8 mouse cellular contexts compared by ENCODE assay signal in the genomic region with DNA sequence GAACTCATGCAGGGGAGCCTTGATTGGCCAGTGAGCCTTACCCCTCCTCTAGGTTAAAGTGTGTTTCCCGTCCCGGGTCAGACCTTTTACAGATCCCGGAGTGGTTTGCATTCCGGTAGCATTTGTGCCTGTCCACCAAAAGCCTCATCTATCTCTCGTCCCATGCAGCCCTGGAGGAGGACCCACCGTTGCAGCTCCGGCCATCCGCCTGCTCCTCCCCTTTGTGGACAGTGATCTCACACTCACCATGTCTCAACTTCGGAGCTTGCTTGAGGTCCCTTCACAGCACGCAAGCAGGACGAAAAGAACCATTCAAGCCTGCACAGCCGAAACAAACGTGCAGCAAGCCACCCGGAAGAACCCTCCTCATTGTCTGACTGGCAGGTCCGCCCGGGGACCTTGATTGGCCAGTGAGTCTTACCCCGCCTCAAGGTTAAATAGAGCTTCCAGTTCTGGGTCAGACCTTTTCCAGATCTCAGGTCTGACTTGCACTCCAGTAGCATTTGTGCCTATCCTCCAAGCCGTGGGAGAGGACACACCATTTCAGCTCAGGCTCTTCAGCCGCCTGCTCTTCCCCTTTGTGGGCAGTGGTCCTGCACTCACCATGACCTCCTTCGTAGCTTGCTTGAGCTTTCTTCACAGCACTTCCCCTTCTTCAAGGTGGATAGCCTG.
DNase-seq lines count a peak whose midpoint lies in the region; ATAC-seq and TF ChIP-seq lines count a peak whose summit lies in the region.

No protein-coding gene starts in this region.

- 1% methylated on average over 20 of the region's 20 CpGs for WGBS in heart, embryonic 12.5 days
- 2% methylated on average over 20 of the region's 20 CpGs for WGBS in kidney, postnatal 0 days
- under 1% methylated on average over 20 of the region's 20 CpGs for WGBS in liver, embryonic 11.5 days
- WGBS in stomach, embryonic 14.5 days = 1% methylated on average over 20 of the region's 20 CpGs

- H3K9me3 ChIP-seq in heart, embryonic 12.5 days (replicated peaks) = no peaks in the 10 kb centered on the region
- no peaks in the 10 kb centered on the region for H3K9me3 ChIP-seq in kidney, postnatal 0 days (replicated peaks; ENCODE audit: low read length)
- H3K9me3 ChIP-seq in liver, embryonic 11.5 days (ENCODE audit: control insufficient read depth, low read length) = no peaks in the 10 kb centered on the region
- no peaks in the 10 kb centered on the region; the same call in 1 of the 2 replicates for H3K9me3 ChIP-seq in stomach, embryonic 14.5 days (ENCODE audit: control insufficient read depth, low read depth, low read length)

- TF ChIP-seq CTCF in kidney, postnatal 0 days (IDR thresholded peaks at IDR 0.05; ENCODE audit: low read depth) = no peak

- peaks cover 5% of the 10 kb centered on the region for H3K4me1 ChIP-seq in heart, embryonic 12.5 days (replicated peaks)
- H3K4me1 ChIP-seq in kidney, postnatal 0 days (replicated peaks; ENCODE audit: insufficient read depth, low read length) = no peaks in the 10 kb centered on the region
- no peaks in the 10 kb centered on the region for H3K4me1 ChIP-seq in liver, embryonic 11.5 days (replicated peaks; ENCODE audit: control insufficient read depth, insufficient read depth, low read length)
- H3K4me1 ChIP-seq in stomach, embryonic 14.5 days (ENCODE audit: control insufficient read depth, insufficient read depth, low read length) = peaks cover 4% of the 10 kb centered on the region; the same call in 1 of the 2 replicates

- peak overlapping the region; percentile 78 for H3K27ac ChIP-seq in heart, embryonic 12.5 days (ENCODE audit: poor library complexity, severe bottlenecking)
- peak overlapping the region; percentile 88 for H3K27ac ChIP-seq in kidney, postnatal 0 days
- H3K27ac ChIP-seq in liver, embryonic 11.5 days (ENCODE audit: low read depth, low read length) = peak overlapping the region; percentile 77
- peak overlapping the region; percentile 81 for H3K27ac ChIP-seq in stomach, embryonic 14.5 days (ENCODE audit: low read length)

- peak overlapping the region; percentile 93 for H3K4me2 ChIP-seq in heart, embryonic 12.5 days
- peak overlapping the region; percentile 58 for H3K4me2 ChIP-seq in kidney, postnatal 0 days (ENCODE audit: low read length)
- peak overlapping the region; percentile 68 for H3K4me2 ChIP-seq in liver, embryonic 11.5 days
- H3K4me2 ChIP-seq in stomach, embryonic 14.5 days (replicated peaks; ENCODE audit: low read depth, low read length) = peak overlapping the region; percentile 72

- no peaks in the 10 kb centered on the region for H3K27me3 ChIP-seq in heart, embryonic 12.5 days (replicated peaks)
- no peaks in the 10 kb centered on the region for H3K27me3 ChIP-seq in kidney, postnatal 0 days (ENCODE audit: insufficient read depth, low read length)
- H3K27me3 ChIP-seq in liver, embryonic 11.5 days (replicated peaks; ENCODE audit: control insufficient read depth, insufficient read depth, low read length) = no peaks in the 10 kb centered on the region
- no peaks in the 10 kb centered on the region for H3K27me3 ChIP-seq in stomach, embryonic 14.5 days (ENCODE audit: control insufficient read depth, insufficient read depth, low read length)

- DNase-seq in CD4-positive helper T cell, adult 2 months (ENCODE audit: low read depth, low spot score) = peak; percentile 81
- DNase-seq in brain, embryonic 18.5 days (ENCODE audit: low read depth, low spot score) = peak; percentile 71
- DNase-seq in kidney, postnatal 0 days (ENCODE audit: low spot score) = peak; percentile 91
- peak; percentile 78 for DNase-seq in liver, embryonic 11.5 days (ENCODE audit: low spot score)
- peak; percentile 77 for DNase-seq in naive thymus-derived CD4-positive, alpha-beta T cell, adult 2 months (ENCODE audit: low read depth)

- H3K36me3 ChIP-seq in heart, embryonic 12.5 days = 0 out of 2 replicates have a peak, but pooled peaks cover 11% of the 10 kb centered on the region
- H3K36me3 ChIP-seq in kidney, postnatal 0 days (ENCODE audit: insufficient read depth, low read length) = no peaks in the 10 kb centered on the region
- H3K36me3 ChIP-seq in liver, embryonic 11.5 days (ENCODE audit: control insufficient read depth, insufficient read depth, low read length) = no peaks in the 10 kb centered on the region
- H3K36me3 ChIP-seq in stomach, embryonic 14.5 days (ENCODE audit: control insufficient read depth, insufficient read depth, low read length) = no peaks in the 10 kb centered on the region

- ATAC-seq in erythroid progenitor cell, adult 5-6 weeks (replicated peaks; ENCODE audit: low FRiP score, poor library complexity, severe bottlenecking) = peak; percentile 86
- ATAC-seq in heart, embryonic 12.5 days (ENCODE audit: insufficient number of reproducible peaks, low FRiP score) = peak; percentile 95
- ATAC-seq in kidney, postnatal 0 days (replicated peaks; ENCODE audit: low FRiP score, low read depth) = peak; percentile 97
- peak; percentile 95 for ATAC-seq in liver, embryonic 11.5 days (replicated peaks; ENCODE audit: low FRiP score)
- peak; percentile 96 for ATAC-seq in stomach, embryonic 14.5 days (ENCODE audit: insufficient number of reproducible peaks, insufficient read depth, low FRiP score, low read depth)

- peak overlapping the region; percentile 78 for H3K4me3 ChIP-seq in heart, embryonic 12.5 days
- H3K4me3 ChIP-seq in kidney, postnatal 0 days (replicated peaks; ENCODE audit: low read depth, low read length) = peak overlapping the region; percentile 68
- H3K4me3 ChIP-seq in liver, embryonic 11.5 days (ENCODE audit: low read depth, low read length) = peak overlapping the region; percentile 77
- peak overlapping the region; percentile 63 for H3K4me3 ChIP-seq in stomach, embryonic 14.5 days (ENCODE audit: low read depth, low read length)

- H3K9ac ChIP-seq in heart, embryonic 12.5 days = peak overlapping the region; percentile 84
- H3K9ac ChIP-seq in kidney, postnatal 0 days (ENCODE audit: low read depth, low read length) = peak overlapping the region; percentile 61
- peak overlapping the region; percentile 78 for H3K9ac ChIP-seq in liver, embryonic 11.5 days (ENCODE audit: low read depth, low read length)
- H3K9ac ChIP-seq in stomach, embryonic 14.5 days (replicated peaks; ENCODE audit: low read depth, low read length) = peak overlapping the region; percentile 52

Comparison
In these comparisons a context has a peak if more than half of its experiments do, and no peak if none do; other contexts are left out.
1. Peak in every context shown above with its lines: DNase-seq, ATAC-seq, H3K4me3 ChIP-seq and H3K27ac ChIP-seq.